In the genomic region with DNA sequence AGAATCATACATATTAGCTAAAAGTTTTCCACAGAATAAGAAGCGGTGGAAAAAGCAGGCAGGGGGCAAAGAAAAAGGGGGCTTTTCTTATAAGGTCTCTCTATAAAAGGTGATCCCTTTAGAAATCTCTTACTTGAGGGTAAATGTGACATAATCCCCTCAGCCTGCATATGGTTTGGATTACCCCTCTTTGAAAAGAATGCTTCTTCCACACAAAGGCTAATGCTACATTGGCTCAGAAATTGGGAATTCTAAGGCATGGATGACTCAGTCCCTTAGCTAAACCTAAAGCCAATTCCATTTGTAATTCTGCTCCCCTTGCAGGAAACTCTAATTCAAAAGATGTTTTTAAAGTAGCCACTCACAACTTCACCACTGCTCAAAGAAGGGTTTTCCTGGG, we compare ENCODE assay signal across 13 mouse cellular contexts.
"Had no signal": no experiment of that assay in that cellular context is flagged by ENCODE, and none has a peak within 500 bp of the region (broad histone marks: within the 10 kb centered on the region; RNA-seq: fewer than 3 reads in every experiment).

No protein-coding gene starts in this region.

- H3K4me2 ChIP-seq: liver, embryonic 11.5 days; liver, embryonic 15.5 days; midbrain, embryonic 12.5 days had no signal

- H3K9ac ChIP-seq: liver, embryonic 15.5 days; midbrain, embryonic 12.5 days had no signal

- ATAC-seq: intestine, postnatal 0 days; lung, postnatal 0 days; midbrain, embryonic 16.5 days had no signal

- H3K27me3 ChIP-seq: liver, embryonic 15.5 days; midbrain, embryonic 12.5 days had no signal

- H3K9me3 ChIP-seq: liver, embryonic 15.5 days; midbrain, embryonic 12.5 days had no signal

- H3K4me1 ChIP-seq: liver, embryonic 15.5 days; midbrain, embryonic 12.5 days had no signal

- H3K4me3 ChIP-seq: liver, embryonic 15.5 days; midbrain, embryonic 12.5 days had no signal

- H3K27ac ChIP-seq: kidney, postnatal 0 days; liver, embryonic 15.5 days; midbrain, embryonic 12.5 days had no signal

- DNase-seq: kidney, adult 9 months; kidney, postnatal 36 days; lung, adult 2 months; lung, postnatal 4 days; thymus, adult 2 months; thymus, postnatal 25 days had no signal

- H3K36me3 ChIP-seq: liver, embryonic 15.5 days; midbrain, embryonic 12.5 days had no signal
